Mouse (Mus musculus): ENCODE measurements at regions not wholly inside any gene's neighbourhood (a gene's known extent, or its start where the extent isn't known, plus 50 kb on each side); places are given as distances from the start of the nearest gene placed in this dataset.
"Not testable (repeated sequence)": the region's sequence is repeated elsewhere in the genome, so short reads cannot be mapped to it uniquely, and the experiment has no call there.

- Histone ChIP-seq H3K27ac (ENCODE audit: insufficient read depth, low read depth) (no peak overlapping the region), H3K79me2 (replicated peaks; ENCODE audit: control insufficient read depth, extremely low read depth, insufficient read depth, poor library complexity, severe bottlenecking) (no peaks in the 10 kb centered on the region), H3K36me3 (replicated peaks in 1 of 2; ENCODE audit: control insufficient read depth in 1 of 2, insufficient read depth in 1 of 2, low read length in 1 of 2) (no peaks in the 10 kb centered on the region), H3K9me3 (replicated peaks; ENCODE audit: low read length) (no peaks in the 10 kb centered on the region), H3K27me3 (replicated peaks) (no peaks in the 10 kb centered on the region), H3K4me1 (ENCODE audit: control insufficient read depth in 1 of 2, insufficient read depth in 2 of 2) (peaks cover 0 to 13% of the 10 kb centered on the region in 2 experiments; a peak in 2 of 4 replicates), H3K4me2 (ENCODE audit: insufficient read depth, low read depth, poor library complexity, severe bottlenecking) (no peak overlapping the region), H3K9ac (ENCODE audit: insufficient read depth, low read depth) (no peak overlapping the region), H3K4me3 (replicated peaks in 1 of 3; ENCODE audit: low read depth in 2 of 3, low read length in 2 of 3, poor library complexity in 1 of 3) (no peak overlapping the region)
- dilution Hi-C loops (cut with MboI; ENCODE audit: extremely low pct_ligation_motif_present, extremely low pct_unique_long_range_greater_than_20kb, low sequenced_read_pairs) (no loop called here), in situ Hi-C loops (cut with MboI; ENCODE audit: low pct_ligation_motif_present, low pct_unique_long_range_greater_than_20kb, low sequenced_read_pairs) (no loop called here)
- DNase-seq (ENCODE audit: extremely low read depth): no peak
- no peak for TF ChIP-seq UBTF (IDR thresholded peaks at IDR 0.05; ENCODE audit: low read depth, low read length)
- no peak for TF ChIP-seq CHD1 (IDR thresholded peaks at IDR 0.05; ENCODE audit: low read depth, low read length)
- TF ChIP-seq SIN3A (IDR thresholded peaks at IDR 0.05; ENCODE audit: low read length): no peak
- TF ChIP-seq POLR2A (IDR thresholded peaks at IDR 0.05; ENCODE audit: low read depth, low read length): no peak
Measured at GRCm38 (mm10) chr8:26780515-26780914, 196.6 kb upstream of the Zfp703 start.

- in situ Hi-C loops (cut with MboI; ENCODE audit: low pct_ligation_motif_present, low pct_unique_long_range_greater_than_20kb, low sequenced_read_pairs); dilution Hi-C loops (cut with MboI; ENCODE audit: extremely low pct_ligation_motif_present, extremely low pct_unique_long_range_greater_than_20kb, low sequenced_read_pairs): not testable (repeated sequence)
Measured at GRCm38 (mm10) chr8:26782936-26783335, 194.2 kb upstream of the Zfp703 start.

GRCm38 (mm10) chr8:26784381-26784780 lies 192.7 kb upstream of the Zfp703 start:
- Histone ChIP-seq H3K4me3 (replicated peaks in 1 of 3; ENCODE audit: low read depth in 2 of 3, low read length in 2 of 3, poor library complexity in 1 of 3) (no peak overlapping the region), H3K79me2 (replicated peaks; ENCODE audit: control insufficient read depth, extremely low read depth, insufficient read depth, poor library complexity, severe bottlenecking) (no peaks in the 10 kb centered on the region), H3K27ac (ENCODE audit: insufficient read depth, low read depth) (no peak overlapping the region), H3K36me3 (replicated peaks in 1 of 2; ENCODE audit: control insufficient read depth in 1 of 2, insufficient read depth in 1 of 2, low read length in 1 of 2) (no peaks in the 10 kb centered on the region), H3K4me2 (ENCODE audit: insufficient read depth, low read depth, poor library complexity, severe bottlenecking) (peak overlapping the region; percentile 52; the same call in 1 of the 2 replicates), H3K9me3 (replicated peaks; ENCODE audit: low read length) (no peaks in the 10 kb centered on the region), H3K9ac (ENCODE audit: insufficient read depth, low read depth) (no peak overlapping the region), H3K4me1 (ENCODE audit: control insufficient read depth in 1 of 2, insufficient read depth in 2 of 2) (peaks cover 0 to 19% of the 10 kb centered on the region in 2 experiments; a peak in 2 of 4 replicates), H3K27me3 (replicated peaks) (no peaks in the 10 kb centered on the region)
- dilution Hi-C loops (cut with MboI; ENCODE audit: extremely low pct_ligation_motif_present, extremely low pct_unique_long_range_greater_than_20kb, low sequenced_read_pairs): no loop called here
- TF ChIP-seq USF1 (IDR thresholded peaks at IDR 0.05; ENCODE audit: low read depth, low read length) (peak; percentile 7; the same call in 1 of the 2 replicates), MYC (IDR thresholded peaks at IDR 0.05; ENCODE audit: low read depth, low read length) (no peak), TCF12 (IDR thresholded peaks at IDR 0.05; ENCODE audit: low read depth, low read length) (no peak)
- in situ Hi-C loops (cut with MboI; ENCODE audit: low pct_ligation_motif_present, low pct_unique_long_range_greater_than_20kb, low sequenced_read_pairs): no loop called here
- DNase-seq (ENCODE audit: extremely low read depth): peak; percentile 31

More at GRCm38 (mm10) chr8:26782936-26783335, 194.2 kb upstream of the Zfp703 start:
- H3K4me3 ChIP-seq (replicated peaks in 1 of 3; ENCODE audit: low read depth in 2 of 3, low read length in 2 of 3, poor library complexity in 1 of 3); H3K36me3 ChIP-seq (replicated peaks in 1 of 2; ENCODE audit: control insufficient read depth in 1 of 2, insufficient read depth in 1 of 2, low read length in 1 of 2); H3K9me3 ChIP-seq (replicated peaks; ENCODE audit: low read length); H3K9ac ChIP-seq (ENCODE audit: insufficient read depth, low read depth); DNase-seq (ENCODE audit: extremely low read depth); H3K79me2 ChIP-seq (replicated peaks; ENCODE audit: control insufficient read depth, extremely low read depth, insufficient read depth, poor library complexity, severe bottlenecking); H3K27ac ChIP-seq (ENCODE audit: insufficient read depth, low read depth); H3K4me2 ChIP-seq (ENCODE audit: insufficient read depth, low read depth, poor library complexity, severe bottlenecking); H3K27me3 ChIP-seq (replicated peaks): not testable (repeated sequence)
- H3K4me1 ChIP-seq (ENCODE audit: control insufficient read depth in 1 of 2, insufficient read depth in 2 of 2): peaks cover 0 to 13% of the 10 kb centered on the region in 2 experiments; a peak in 2 of 4 replicates

- Histone ChIP-seq H3K4me3 (replicated peaks in 1 of 3; ENCODE audit: low read depth in 2 of 3, low read length in 2 of 3, poor library complexity in 1 of 3) (no peak overlapping the region), H3K36me3 (replicated peaks in 1 of 2; ENCODE audit: control insufficient read depth in 1 of 2, insufficient read depth in 1 of 2, low read length in 1 of 2) (no peaks in the 10 kb centered on the region), H3K27me3 (replicated peaks) (no peaks in the 10 kb centered on the region), H3K4me1 (ENCODE audit: control insufficient read depth in 1 of 2, insufficient read depth in 2 of 2) (peaks cover 0 to 6% of the 10 kb centered on the region in 2 experiments; a peak in 1 of 4 replicates), H3K9ac (ENCODE audit: insufficient read depth, low read depth) (no peak overlapping the region), H3K4me2 (ENCODE audit: insufficient read depth, low read depth, poor library complexity, severe bottlenecking) (no peak overlapping the region), H3K27ac (ENCODE audit: insufficient read depth, low read depth) (no peak overlapping the region), H3K79me2 (replicated peaks; ENCODE audit: control insufficient read depth, extremely low read depth, insufficient read depth, poor library complexity, severe bottlenecking) (no peaks in the 10 kb centered on the region), H3K9me3 (replicated peaks; ENCODE audit: low read length) (no peaks in the 10 kb centered on the region)
- in situ Hi-C loops (cut with MboI; ENCODE audit: low pct_ligation_motif_present, low pct_unique_long_range_greater_than_20kb, low sequenced_read_pairs): no loop called here
- dilution Hi-C loops (cut with MboI; ENCODE audit: extremely low pct_ligation_motif_present, extremely low pct_unique_long_range_greater_than_20kb, low sequenced_read_pairs): no loop called here
- no peak for DNase-seq (ENCODE audit: extremely low read depth)
- TF ChIP-seq GABPA (IDR thresholded peaks at IDR 0.05; ENCODE audit: insufficient replicate concordance, low read depth, low read length) (no peak), E2F4 (IDR thresholded peaks at IDR 0.05; ENCODE audit: insufficient replicate concordance, low read depth, low read length) (no peak), MAX (IDR thresholded peaks at IDR 0.05; ENCODE audit: low read length) (no peak), TCF12 (IDR thresholded peaks at IDR 0.05; ENCODE audit: low read depth, low read length) (no peak), RAD21 (IDR thresholded peaks at IDR 0.05; ENCODE audit: low read depth, low read length) (no peak), PAX5 (IDR thresholded peaks at IDR 0.05; ENCODE audit: low read length) (no peak), MEF2A (IDR thresholded peaks at IDR 0.05; ENCODE audit: borderline replicate concordance, low read depth, low read length) (no peak), ZKSCAN1 (IDR thresholded peaks at IDR 0.05; ENCODE audit: borderline replicate concordance, low read depth, low read length) (no peak), IRF4 (IDR thresholded peaks at IDR 0.05; ENCODE audit: low read depth, low read length) (no peak), SMC3 (IDR thresholded peaks at IDR 0.05; ENCODE audit: low read depth, low read length) (no peak), SIN3A (IDR thresholded peaks at IDR 0.05; ENCODE audit: low read length) (no peak), MXI1 (IDR thresholded peaks at IDR 0.05; ENCODE audit: low read depth, low read length) (no peak), ETS1 (conservative IDR thresholded peaks at IDR 0.05; ENCODE audit: low read depth, low read length) (no peak), RCOR1 (conservative IDR thresholded peaks at IDR 0.05; ENCODE audit: low read depth, low read length) (no peak)
Measured at GRCm38 (mm10) chr8:26791795-26792194, 185.3 kb upstream of the Zfp703 start.
